Mouse (Mus musculus) cerebellum, postnatal 4 days (tissue): ENCODE data around the gene Ajap1.

Source experiments
- DNase-seq, 2 experiments: peaks; one replicate each; pipeline ENCODE4 v3.0.0; 2022; ENCODE audit warnings: low spot score in 2 of 2, mixed read lengths in 1 of 2

Gene Ajap1

GRCm38 (mm10) chr4:153357539-153358242 is 124.9 kb downstream of the Ajap1 start:
- no peak for DNase-seq

GRCm38 (mm10) chr4:153356236-153356635 is 126.4 kb downstream of the Ajap1 start:
- no peak for DNase-seq

GRCm38 (mm10) chr4:153344999-153345398 is 137.6 kb downstream of the Ajap1 start:
- DNase-seq: no peak

GRCm38 (mm10) chr4:153340887-153341286 is 141.7 kb downstream of the Ajap1 start:
- no peak for DNase-seq

GRCm38 (mm10) chr4:153335301-153335799 is 147.3 kb downstream of the Ajap1 start:
- no peak for DNase-seq

- DNase-seq: no peak
Measured at GRCm38 (mm10) chr4:153327809-153328208, 154.8 kb downstream of the Ajap1 start.
